Mouse (Mus musculus) thymus, adult 2 months (tissue): ENCODE data around the gene Stam2. TPM values are rescaled to one million over a fixed set of nuclear protein-coding genes. Genes with fewer than 3 reads are reported as not detected.

Experiments
- DNase-seq: peaks from one replicate; pipeline ENCODE4 v3.0.0; 2021
- H3K27ac ChIP-seq: fragments of 200-500 bp; 2 replicates; pipeline ENCODE4 v1.5.1; 2012; ENCODE audit warnings: low read length, control low read depth; ENCODE audit not compliant: control insufficient read depth, insufficient read depth
- H3K27me3 ChIP-seq: fragments of 200-500 bp; 2 replicates; pipeline ENCODE4 v1.6.1; 2012; ENCODE audit warnings: mild to moderate bottlenecking, low read length, moderate library complexity, mixed read lengths; ENCODE audit not compliant: control insufficient read depth, insufficient read depth
- H3K36me3 ChIP-seq: fragments of 200-500 bp; 2 replicates; pipeline ENCODE4 v1.6.1; 2012; ENCODE audit warnings: mild to moderate bottlenecking, low read length, moderate library complexity; ENCODE audit not compliant: control insufficient read depth, insufficient read depth
- H3K4me1 ChIP-seq: fragments of 200-500 bp; replicated peaks from 2 replicates; pipeline ENCODE4 v1.6.1; 2012; ENCODE audit warnings: low read length; ENCODE audit not compliant: control insufficient read depth, insufficient read depth
- H3K4me3 ChIP-seq: fragments of 200-500 bp; 2 replicates; pipeline ENCODE4 v1.5.1; 2012; ENCODE audit warnings: mild to moderate bottlenecking, low read length, control low read depth, moderate library complexity; ENCODE audit not compliant: control insufficient read depth, insufficient read depth
- CTCF ChIP-seq: fragments of 200-500 bp; IDR thresholded peaks from 2 replicates; pipeline ENCODE4 v1.5.1; 2012; ENCODE audit warnings: mild to moderate bottlenecking, control low read depth, low read length, moderate library complexity, borderline replicate concordance; ENCODE audit not compliant: control insufficient read depth, poor library complexity, insufficient read depth; ENCODE audit errors: extremely low read depth
- POLR2A ChIP-seq: fragments of 200-500 bp; IDR thresholded peaks from 2 replicates; pipeline ENCODE4 v1.6.1; 2012; ENCODE audit warnings: mild to moderate bottlenecking, low read length, control low read depth, moderate library complexity; ENCODE audit not compliant: control insufficient read depth, poor library complexity, insufficient read depth; ENCODE audit errors: extremely low read depth
- WGBS: fragments of 180-500 bp; shearing (Covaris S2); methylation state at CpG from one replicate; pipeline ENCODE4 v1.1.7; 2018; 5-methylcytosine and 5-hydroxymethylcytosine counted together
- polyA plus RNA-seq: library from polyadenylated mRNA; depleted of rRNA; stranded (reverse); fragments of >200 nt; gene quantifications from 2 replicates; pipeline ENCODE4 v1.2.3, GENCODE M21; 2012

Stam2 gene
- polyA plus RNA-seq, 1 experiment, result 10.2 TPM

- WGBS, result 92% methylated on average over 4 of the region's 4 CpGs
- Histone ChIP-seq H3K36me3 (no peaks in the 10 kb centered on the region), H3K27ac (no peak overlapping the region), H3K27me3 (no peaks in the 10 kb centered on the region), H3K4me1 (peaks cover 3% of the 10 kb centered on the region; the same call in 1 of the 2 replicates), H3K4me3 (no peak overlapping the region)
- TF ChIP-seq CTCF (no peak), POLR2A (no peak)
- no peak for DNase-seq
Measured at GRCm38 (mm10) chr2:52691745-52692144, 50.3 kb downstream of the Stam2 start.

GRCm38 (mm10) chr2:52686601-52687000 is 55.5 kb downstream of the Stam2 start:
- TF ChIP-seq CTCF, result no peak
- TF ChIP-seq POLR2A, result no peak
- Histone ChIP-seq H3K4me1 (no peaks in the 10 kb centered on the region), H3K36me3 (no peaks in the 10 kb centered on the region), H3K27ac (no peak overlapping the region), H3K4me3 (no peak overlapping the region), H3K27me3 (no peaks in the 10 kb centered on the region)
- DNase-seq, result no peak
- 95% methylated on average over 6 of the region's 6 CpGs for WGBS

DNA sequence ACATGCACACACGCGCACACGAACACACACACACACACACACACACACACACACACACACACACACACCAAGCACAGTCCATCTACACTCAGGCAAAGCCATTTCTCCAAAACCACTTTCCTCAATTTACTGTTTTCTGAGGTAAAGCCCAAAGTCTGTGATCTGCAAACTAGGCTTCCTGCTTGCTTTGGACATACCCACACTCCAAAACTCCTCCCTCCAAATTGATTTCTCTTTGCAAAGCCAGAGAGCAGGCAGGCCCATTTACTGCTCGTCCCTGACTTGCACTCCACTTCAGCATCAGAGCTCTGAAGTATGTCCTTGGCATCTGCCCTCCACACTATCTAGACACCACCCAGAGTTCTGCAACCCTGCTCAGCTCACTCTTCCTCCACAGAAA is 64.5 kb downstream of the Stam2 start:
- no peaks in the 10 kb centered on the region for H3K36me3 ChIP-seq
- TF ChIP-seq CTCF, result no peak
- TF ChIP-seq POLR2A, result no peak
- 84% methylated on average over 4 of the region's 4 CpGs for WGBS
- no peak overlapping the region for H3K4me3 ChIP-seq
- DNase-seq, result no peak
- H3K4me1 ChIP-seq, result no peaks in the 10 kb centered on the region; the same call in 1 of the 2 replicates
- no peak overlapping the region for H3K27ac ChIP-seq
- peaks cover 14% of the 10 kb centered on the region for H3K27me3 ChIP-seq

DNA sequence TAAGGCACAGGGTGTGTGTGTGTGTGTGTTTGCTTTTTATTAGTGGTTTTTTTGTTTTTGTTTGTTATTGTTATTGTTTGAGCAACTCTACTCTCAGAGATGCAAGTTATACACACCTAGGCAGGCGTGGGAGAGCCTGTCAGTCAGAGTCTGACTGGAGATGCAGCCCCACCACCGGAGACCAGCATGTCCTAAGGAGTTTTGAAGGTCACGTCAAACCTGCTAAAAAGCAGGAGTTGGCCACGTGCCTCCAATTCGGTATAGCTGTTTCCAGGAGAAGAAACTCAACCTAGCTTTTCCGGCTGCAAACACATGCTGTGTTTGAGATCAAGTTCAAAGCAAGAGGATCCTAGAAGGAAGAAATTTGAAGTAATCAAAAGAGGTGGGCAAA is 65.2 kb downstream of the Stam2 start:
- WGBS, result 52% methylated on average over 6 of the region's 6 CpGs
- H3K36me3 ChIP-seq, result no peaks in the 10 kb centered on the region
- H3K27ac ChIP-seq, result no peak overlapping the region
- H3K4me1 ChIP-seq, result no peaks in the 10 kb centered on the region; the same call in 1 of the 2 replicates
- no peak overlapping the region for H3K4me3 ChIP-seq
- TF ChIP-seq POLR2A (no peak), CTCF (no peak)
- DNase-seq, result no peak
- H3K27me3 ChIP-seq, result peaks cover 14% of the 10 kb centered on the region

DNA sequence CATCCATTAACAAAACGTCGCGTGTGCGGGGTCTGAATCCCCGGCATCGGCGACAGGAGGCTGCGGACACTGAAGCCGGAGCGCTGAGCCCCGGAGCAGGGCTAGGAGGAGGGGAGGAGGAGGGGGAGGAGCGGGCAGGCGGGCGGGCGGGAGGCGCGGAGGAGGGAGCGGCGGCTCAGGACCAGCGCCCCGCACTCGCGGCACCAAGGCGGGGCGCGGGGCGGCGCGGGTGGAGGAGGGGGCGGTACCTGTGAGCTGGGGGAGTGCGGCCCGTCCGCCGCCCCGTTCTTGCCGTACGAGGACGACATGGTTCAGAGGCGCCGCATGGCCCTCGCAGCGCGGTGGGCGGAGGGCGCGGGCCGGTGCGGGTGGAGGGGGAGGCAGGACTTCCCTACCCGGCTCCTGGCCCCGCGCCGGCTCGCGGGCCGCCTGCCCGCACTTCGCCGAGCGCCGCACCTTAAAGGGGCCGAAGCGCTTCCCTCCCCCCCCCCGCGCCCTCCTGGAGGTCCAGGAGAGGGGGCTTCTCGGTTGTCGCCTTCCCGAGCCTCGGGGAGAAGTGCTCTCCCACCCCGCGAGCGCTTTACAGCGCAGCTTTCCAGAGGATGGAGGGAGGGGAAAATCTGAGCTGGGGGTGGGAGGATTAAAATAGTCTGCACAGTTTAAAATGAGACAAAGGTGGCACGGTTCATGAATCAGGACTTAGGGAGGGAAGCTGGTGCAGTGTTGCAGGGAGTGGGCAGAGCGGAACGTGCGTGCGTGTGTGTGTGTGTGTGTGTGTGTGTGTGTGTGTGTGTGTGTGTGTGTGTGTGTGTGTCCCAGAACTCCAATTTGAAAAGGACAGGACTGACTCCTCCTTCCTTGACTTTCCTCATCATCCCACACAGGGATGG is 65.8 kb downstream of the Stam2 start, which contains the start of gene Cacnb4:
Cacnb4 (minus strand) TSS at position 809 of the 890 bp plus-strand sequence.
- DNase-seq, result no peak
- Histone ChIP-seq H3K27me3 (peaks cover 14% of the 10 kb centered on the region), H3K4me3 (peak within 1 kb of the TSS; percentile 37), H3K4me1 (no peaks in the 10 kb centered on the region; the same call in 1 of the 2 replicates), H3K36me3 (no peaks in the 10 kb centered on the region), H3K27ac (no peak within 1 kb of the TSS)
- WGBS, result 4% methylated on average over 70 of the region's 77 CpGs
- no peak for TF ChIP-seq CTCF

GRCm38 (mm10) chr2:52675278-52675987 is 66.6 kb downstream of the Stam2 start:
- Histone ChIP-seq H3K4me3 (no peak overlapping the region), H3K4me1 (no peaks in the 10 kb centered on the region; the same call in 1 of the 2 replicates), H3K27ac (no peak overlapping the region), H3K36me3 (no peaks in the 10 kb centered on the region), H3K27me3 (peaks cover 14% of the 10 kb centered on the region)
- no peak for DNase-seq
- 2% methylated on average over 42 of the region's 42 CpGs for WGBS
- no peak for TF ChIP-seq CTCF
- TF ChIP-seq POLR2A, result no peak
